Mouse (Mus musculus): ENCODE data around the gene Tbc1d15.

- TF ChIP-seq POLR2A (IDR thresholded peaks at IDR 0.05; ENCODE audit: extremely low read depth, insufficient read depth, low read length), result no peak
- TF ChIP-seq CTCF (IDR thresholded peaks at IDR 0.05; ENCODE audit: low read depth, low read length), result no peak
Observed at GRCm38 (mm10) chr10:115175591-115175991, 75.7 kb downstream of the Tbc1d15 start.
